Mouse (Mus musculus) CH12.LX (cell line): ENCODE measurements around the gene Armh1. TPM values are rescaled to one million over a fixed set of nuclear protein-coding genes. Genes with fewer than 3 reads are reported as not detected.
A peak's percentile ranks its signal among the peaks of the same experiment; 100 is the strongest.

Source experiments
- DNase-seq: peaks from one replicate; pipeline ENCODE4 v3.0.0-alpha.2; 2013; ENCODE audit errors: extremely low read depth
- H3K27ac ChIP-seq: 2 replicates; pipeline ENCODE4 v1.5.1; 2012; ENCODE audit warnings: low read depth, mild to moderate bottlenecking, control low read depth, moderate library complexity; ENCODE audit not compliant: insufficient read depth
- H3K27me3 ChIP-seq: replicated peaks from 2 replicates; pipeline ENCODE3; 2012; ENCODE audit warnings: inconsistent platforms
- H3K36me3 ChIP-seq, 2 experiments: replicated peaks in 1 of 2; 2 replicates each; pipeline versions ENCODE3 to v1.6.1; 2012; ENCODE audit warnings: inconsistent platforms in 1 of 2, low read length in 1 of 2, mild to moderate bottlenecking in 1 of 2, mixed read lengths in 1 of 2, moderate library complexity in 1 of 2; ENCODE audit not compliant: control insufficient read depth in 1 of 2, insufficient read depth in 1 of 2
- H3K4me1 ChIP-seq, 2 experiments: 2 replicates each; pipeline ENCODE4 v1.6.1; 2012; ENCODE audit warnings: inconsistent platforms in 1 of 2, moderate library complexity in 1 of 2; ENCODE audit not compliant: insufficient read depth in 2 of 2, control insufficient read depth in 1 of 2
- H3K4me2 ChIP-seq: 2 replicates; pipeline ENCODE4 v1.6.1; 2012; ENCODE audit warnings: low read depth, mild to moderate bottlenecking, control low read depth; ENCODE audit not compliant: poor library complexity, insufficient read depth, severe bottlenecking
- H3K4me3 ChIP-seq, 3 experiments: fragments of 150-350 bp in 1 of 3; sonication (generic) in 1 of 3; replicated peaks in 1 of 3; 2 replicates each; pipeline versions ENCODE3 to v1.5.1; 2011 to 2012; ENCODE audit warnings: low read depth in 2 of 3, low read length in 2 of 3, mild to moderate bottlenecking in 2 of 3, moderate library complexity in 2 of 3, control low read depth in 1 of 3, improper control_type of control experiment in 1 of 3, inconsistent platforms in 1 of 3, mixed read lengths in 1 of 3; ENCODE audit not compliant: poor library complexity in 1 of 3
- H3K79me2 ChIP-seq: replicated peaks from 2 replicates; pipeline ENCODE4 v1.6.1; 2012; ENCODE audit warnings: mild to moderate bottlenecking, moderate library complexity; ENCODE audit not compliant: control insufficient read depth, poor library complexity, insufficient read depth, severe bottlenecking; ENCODE audit errors: extremely low read depth
- H3K9ac ChIP-seq: 2 replicates; pipeline ENCODE4 v1.6.1; 2012; ENCODE audit warnings: low read depth, mild to moderate bottlenecking, control low read depth, moderate library complexity; ENCODE audit not compliant: insufficient read depth
- H3K9me3 ChIP-seq: replicated peaks from 2 replicates; pipeline ENCODE3; 2012; ENCODE audit warnings: low read length, inconsistent platforms, mixed read lengths
- BHLHE40 ChIP-seq: IDR thresholded peaks from 2 replicates; pipeline ENCODE4 v1.6.1; 2011; ENCODE audit warnings: mild to moderate bottlenecking, low read depth, low read length, improper control_type of control experiment
- ELF1 ChIP-seq: IDR thresholded peaks from 2 replicates; pipeline ENCODE4 v1.6.1; 2014; ENCODE audit warnings: low read depth, mild to moderate bottlenecking, inconsistent platforms, low read length, improper control_type of control experiment
- ETS1 ChIP-seq: conservative IDR thresholded peaks from 2 replicates; pipeline ENCODE4 v1.6.1; 2012; ENCODE audit warnings: low read depth, mild to moderate bottlenecking, inconsistent platforms, low read length, improper control_type of control experiment, moderate library complexity
- KAT2A ChIP-seq: IDR thresholded peaks from 2 replicates; pipeline ENCODE4 v1.6.1; 2012; ENCODE audit warnings: low read length, improper control_type of control experiment, inconsistent platforms; ENCODE audit not compliant: insufficient replicate concordance
- MAFK ChIP-seq: IDR thresholded peaks from 2 replicates; pipeline ENCODE4 v1.6.1; 2011; ENCODE audit warnings: low read length, improper control_type of control experiment; ENCODE audit not compliant: insufficient replicate concordance
- MAZ ChIP-seq: IDR thresholded peaks from 2 replicates; pipeline ENCODE4 v1.6.1; 2012; ENCODE audit warnings: low read depth, mild to moderate bottlenecking, inconsistent platforms, low read length, improper control_type of control experiment, moderate library complexity
- NRF1 ChIP-seq: IDR thresholded peaks from 2 replicates; pipeline ENCODE4 v1.6.1; 2014; ENCODE audit warnings: low read depth, mild to moderate bottlenecking, inconsistent platforms, low read length, improper control_type of control experiment, moderate library complexity
- POLR2A ChIP-seq: IDR thresholded peaks from 2 replicates; pipeline ENCODE4 v1.6.1; 2011; ENCODE audit warnings: low read depth, mild to moderate bottlenecking, improper control_type of control experiment, low read length
- POLR2AphosphoS2 ChIP-seq: IDR thresholded peaks from 2 replicates; pipeline ENCODE4 v1.6.1; 2011; ENCODE audit warnings: low read depth, low read length, improper control_type of control experiment
- RAD21 ChIP-seq: IDR thresholded peaks from 2 replicates; pipeline ENCODE4 v1.6.1; 2011; ENCODE audit warnings: low read depth, mild to moderate bottlenecking, low read length, improper control_type of control experiment, moderate library complexity
- RCOR1 ChIP-seq: conservative IDR thresholded peaks from 2 replicates; pipeline ENCODE4 v1.6.1; 2012; ENCODE audit warnings: low read depth, mild to moderate bottlenecking, inconsistent platforms, low read length, improper control_type of control experiment
- SMC3 ChIP-seq: IDR thresholded peaks from 2 replicates; pipeline ENCODE4 v1.6.1; 2011; ENCODE audit warnings: low read depth, low read length, improper control_type of control experiment
- UBTF ChIP-seq: IDR thresholded peaks from 2 replicates; pipeline ENCODE4 v1.6.1; 2012; ENCODE audit warnings: low read depth, mild to moderate bottlenecking, inconsistent platforms, low read length, improper control_type of control experiment, moderate library complexity
- USF1 ChIP-seq: IDR thresholded peaks from 2 replicates; pipeline ENCODE4 v1.6.1; 2014; ENCODE audit warnings: low read depth, mild to moderate bottlenecking, inconsistent platforms, low read length, improper control_type of control experiment
- USF2 ChIP-seq: conservative IDR thresholded peaks from 2 replicates; pipeline ENCODE4 v1.6.1; 2011; ENCODE audit warnings: low read depth, low read length, improper control_type of control experiment
- ZKSCAN1 ChIP-seq: IDR thresholded peaks from 2 replicates; pipeline ENCODE4 v1.6.1; 2012; ENCODE audit warnings: low read depth, inconsistent platforms, low read length, improper control_type of control experiment, borderline replicate concordance
- ZMIZ1 ChIP-seq: IDR thresholded peaks from 2 replicates; pipeline ENCODE4 v1.6.1; 2012; ENCODE audit warnings: low read depth, mild to moderate bottlenecking, inconsistent platforms, low read length, improper control_type of control experiment
- ZNF384 ChIP-seq: IDR thresholded peaks from 2 replicates; pipeline ENCODE4 v1.6.1; 2012; ENCODE audit warnings: low read depth, low read length, improper control_type of control experiment, inconsistent platforms
- dilution Hi-C: fragments of 300-500 bp; cut with MboI; formaldehyde crosslinking; loops from 2 replicates; pipeline ENCODE4 v1.14.3; 2020; ENCODE audit warnings: low sequenced_read_pairs; ENCODE audit not compliant: extremely low pct_unique_long_range_greater_than_20kb, extremely low pct_ligation_motif_present
- in situ Hi-C: fragments of 300-500 bp; cut with MboI; formaldehyde crosslinking; loops from 3 replicates; pipeline ENCODE4 v1.14.3; 2019; ENCODE audit warnings: low sequenced_read_pairs, low pct_ligation_motif_present, low pct_unique_long_range_greater_than_20kb, mixed read lengths
- polyA plus RNA-seq: library from polyadenylated mRNA; unstranded; fragments of >175 nt; gene quantifications from 2 replicates; pipeline ENCODE4 v1.2.1, GENCODE M21; 2012; ENCODE audit warnings: low read depth; ENCODE audit not compliant: insufficient read length
- total RNA-seq, 2 experiments: library from RNA; depleted of rRNA; stranded (reverse); fragments of 300-350 nt in 1 of 2; fragments of >200 nt in 1 of 2; gene quantifications; 2 replicates each; pipeline ENCODE4 v1.2.3; 2012 to 2014

The Armh1 gene
- total and polyA plus RNA-seq, 3 experiments, result not detected

DNA sequence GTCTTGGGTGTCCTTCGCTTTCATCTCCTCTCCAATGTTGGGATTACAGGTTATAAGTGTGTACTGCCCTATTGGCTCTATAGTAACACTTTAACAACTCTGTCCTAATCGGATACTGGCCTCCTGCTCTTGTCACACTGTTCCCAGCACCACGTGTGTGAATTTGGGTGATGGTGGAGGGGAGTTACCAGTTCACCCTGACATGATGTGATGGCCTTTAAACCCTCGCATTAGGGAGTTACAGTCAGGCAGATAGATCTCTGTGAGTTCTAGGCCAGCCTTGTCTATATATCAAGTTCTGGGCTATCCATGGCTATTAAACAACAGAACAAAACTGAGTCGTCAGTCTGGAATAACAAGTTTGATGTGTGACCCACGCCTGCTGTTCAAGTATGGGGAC, 42.3 kb downstream of the Armh1 start:
- Histone ChIP-seq H3K4me3 (no peak overlapping the region), H3K9ac (no peak overlapping the region)

DNA sequence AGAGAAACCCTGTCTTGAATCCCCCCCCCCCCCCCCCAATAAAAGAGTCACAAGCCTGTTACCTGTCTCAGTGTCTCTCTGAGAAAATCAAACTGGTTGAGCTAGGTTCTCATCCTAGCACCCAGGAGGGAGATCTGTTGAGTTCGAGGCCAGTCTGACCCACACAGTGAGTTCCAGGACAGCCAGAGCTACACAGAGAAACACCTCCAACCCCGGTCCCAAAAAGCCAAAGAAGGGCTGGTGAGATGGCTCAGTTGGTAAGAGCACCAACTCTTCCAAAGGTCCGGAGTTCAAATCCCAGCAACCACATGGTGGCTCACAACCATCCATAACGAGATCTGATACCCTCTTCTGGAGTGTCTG, 49.0 kb downstream of the Armh1 start:
- Histone ChIP-seq H3K9me3 (no peaks in the 10 kb centered on the region), H3K27me3 (no peaks in the 10 kb centered on the region), H3K4me1 (peaks cover 0 to 8% of the 10 kb centered on the region in 2 experiments; a peak in 2 of 4 replicates), H3K79me2 (0 out of 2 replicates have a peak, but pooled peaks cover 3% of the 10 kb centered on the region), H3K36me3 (peaks cover 0 to 30% of the 10 kb centered on the region in 2 experiments), H3K4me3 (no peak overlapping the region), H3K9ac (no peak overlapping the region), H3K27ac (no peak overlapping the region), H3K4me2 (peak overlapping the region; percentile 40; the same call in 1 of the 2 replicates)
- DNase-seq, result no peak
- TF ChIP-seq SMC3 (no peak), ZKSCAN1 (no peak), USF2 (no peak), RCOR1 (no peak), BHLHE40 (no peak), ELF1 (no peak), ZMIZ1 (no peak), MAFK (no peak), USF1 (no peak), ETS1 (no peak)
- in situ Hi-C loops, result no loop called here
- dilution Hi-C loops, result no loop called here

More for the DNA sequence above, 42.3 kb downstream of the Armh1 start:
- Histone ChIP-seq H3K27me3 (no peaks in the 10 kb centered on the region), H3K36me3 (peaks cover 0 to 30% of the 10 kb centered on the region in 2 experiments), H3K79me2 (no peaks in the 10 kb centered on the region), H3K27ac (no peak overlapping the region), H3K4me1 (peaks cover 4 to 14% of the 10 kb centered on the region in 2 experiments; a peak in 3 of 4 replicates), H3K4me2 (no peak overlapping the region), H3K9me3 (no peaks in the 10 kb centered on the region)
- TF ChIP-seq UBTF, result no peak
- TF ChIP-seq MAZ, result no peak
- no peak for TF ChIP-seq ZNF384
- TF ChIP-seq RAD21, result no peak
- TF ChIP-seq SMC3, result no peak
- no peak for TF ChIP-seq POLR2AphosphoS2
- TF ChIP-seq POLR2A, result no peak
- no peak for TF ChIP-seq KAT2A
- TF ChIP-seq NRF1, result no peak
- DNase-seq, result no peak
- in situ Hi-C loops (no loop called here), dilution Hi-C loops (no loop called here)
